Mouse (Mus musculus) monocyte, adult 5-6 weeks (primary cell): ENCODE results near the gene Itgb1bp1. TPM values are rescaled to one million over a fixed set of nuclear protein-coding genes. Genes with fewer than 3 reads are reported as not detected.

ENCODE experiments used
- ATAC-seq: fragments of 153-309, 156-312 bp; replicated peaks from 2 replicates; pipeline ENCODE4 v1.8.0; 2017; ENCODE audit warnings: mild to moderate bottlenecking; ENCODE audit not compliant: low TSS enrichment, insufficient number of reproducible peaks, severe bottlenecking, poor library complexity, low FRiP score
- total RNA-seq: library from RNA; stranded (forward); fragments of 200-1000, 200-491, 200-594 nt; gene quantifications from 3 replicates; pipeline ENCODE4 v1.2.3, GENCODE M21; 2017

Gene Itgb1bp1
- total RNA-seq, 1 experiment from 2014 or later, result 25.2 TPM

GRCm38 (mm10) chr12:21214551-21215165 lies 71.4 kb downstream of the Itgb1bp1 start:
- ATAC-seq, result no peak

- ATAC-seq, result no peak
These were observed 73.2 kb downstream of the Itgb1bp1 start for GRCm38 (mm10) chr12:21212876-21213275.

DNA sequence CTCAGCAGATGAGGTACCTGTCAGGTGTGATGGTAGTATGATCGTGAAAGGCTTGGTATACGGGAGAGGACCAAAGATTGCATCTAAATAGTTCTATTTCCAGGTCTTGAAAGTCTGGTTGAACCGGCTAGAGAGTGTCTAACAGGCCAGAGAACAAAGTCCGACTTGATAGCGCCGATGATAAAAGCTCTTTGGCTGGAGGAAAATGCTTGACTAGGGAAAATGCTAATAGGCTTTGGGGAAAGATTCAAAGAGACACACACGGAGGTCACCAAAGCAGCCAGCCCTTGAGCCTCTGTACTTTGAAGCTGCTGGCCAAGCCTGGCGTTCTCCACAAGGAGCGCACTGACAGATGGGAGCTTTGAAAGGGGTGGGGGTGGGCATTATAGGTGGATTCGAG lies 76.8 kb downstream of the Itgb1bp1 start:
- no peak for ATAC-seq

DNA sequence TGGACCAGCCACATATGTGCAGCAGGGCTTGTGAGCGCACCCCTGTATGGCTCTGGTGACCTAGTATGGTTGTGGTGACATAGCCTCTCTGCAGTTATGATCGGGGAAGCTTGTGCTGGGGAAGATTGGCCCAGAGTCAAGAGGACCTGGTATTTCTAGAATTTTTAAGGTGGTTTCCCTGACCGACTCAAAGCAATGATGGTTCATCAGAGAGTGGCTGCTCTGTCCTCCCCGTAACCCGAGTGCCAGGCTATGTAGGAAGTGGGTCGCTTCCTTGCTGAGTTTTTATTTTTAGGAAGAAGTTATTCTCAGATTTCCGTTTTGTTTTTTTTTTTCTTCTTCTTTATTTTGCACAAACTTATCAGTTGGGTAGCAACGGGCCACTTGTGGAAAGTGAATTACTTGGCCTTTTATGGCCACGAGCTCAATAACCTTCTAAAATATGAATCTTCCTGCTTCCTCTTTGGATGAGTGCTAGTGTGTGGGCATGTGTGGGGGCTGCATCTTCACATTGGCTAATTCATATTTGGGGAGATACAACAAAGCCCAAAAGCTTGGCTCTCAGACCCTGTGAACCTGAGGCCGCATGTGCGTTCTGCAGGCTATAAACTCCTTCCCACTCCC lies 77.8 kb downstream of the Itgb1bp1 start:
- ATAC-seq, result no peak

DNA sequence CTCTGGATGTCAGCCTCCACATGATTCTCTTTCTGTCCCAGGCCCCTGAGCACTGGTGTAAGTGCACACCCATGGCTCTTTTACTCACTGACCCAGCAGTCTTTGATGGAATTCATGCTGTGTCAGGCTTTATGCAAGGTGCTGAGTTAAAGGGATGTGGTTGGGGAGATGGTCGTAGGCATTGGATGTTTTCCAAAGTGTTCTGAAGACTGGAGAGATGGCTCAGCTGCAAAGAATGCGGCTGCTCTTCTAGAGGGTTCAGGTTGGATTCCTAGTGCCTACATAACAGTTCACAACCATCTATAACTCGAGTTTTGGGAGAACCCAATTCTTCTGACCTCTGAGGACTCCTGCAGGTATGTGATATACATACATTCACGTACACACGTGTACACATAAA lies 78.7 kb downstream of the Itgb1bp1 start:
- ATAC-seq, result no peak

DNA sequence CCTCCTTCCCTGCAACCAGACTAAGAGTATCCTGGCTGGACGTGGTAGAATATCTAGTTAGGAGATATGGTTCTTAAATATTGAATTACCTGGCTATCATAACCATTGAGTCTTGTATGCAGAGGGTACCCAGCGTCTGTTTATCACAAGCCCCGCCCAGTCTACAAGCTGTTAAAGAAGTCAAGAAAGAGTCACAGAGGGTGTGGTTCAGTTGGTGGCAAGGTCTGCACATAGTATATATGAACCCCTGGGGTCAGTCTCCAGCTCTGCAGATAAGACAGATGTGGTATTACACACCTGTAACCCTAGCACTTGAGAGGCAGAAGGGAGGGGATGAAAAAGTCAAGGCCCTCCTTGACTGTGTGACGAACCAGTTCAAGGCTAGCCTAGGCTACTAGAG lies 80.3 kb downstream of the Itgb1bp1 start:
- ATAC-seq, result no peak

GRCm38 (mm10) chr12:21204701-21205312 lies 81.3 kb downstream of the Itgb1bp1 start:
- ATAC-seq, result no peak

GRCm38 (mm10) chr12:21201485-21202269 lies 84.4 kb downstream of the Itgb1bp1 start:
- no peak for ATAC-seq

DNA sequence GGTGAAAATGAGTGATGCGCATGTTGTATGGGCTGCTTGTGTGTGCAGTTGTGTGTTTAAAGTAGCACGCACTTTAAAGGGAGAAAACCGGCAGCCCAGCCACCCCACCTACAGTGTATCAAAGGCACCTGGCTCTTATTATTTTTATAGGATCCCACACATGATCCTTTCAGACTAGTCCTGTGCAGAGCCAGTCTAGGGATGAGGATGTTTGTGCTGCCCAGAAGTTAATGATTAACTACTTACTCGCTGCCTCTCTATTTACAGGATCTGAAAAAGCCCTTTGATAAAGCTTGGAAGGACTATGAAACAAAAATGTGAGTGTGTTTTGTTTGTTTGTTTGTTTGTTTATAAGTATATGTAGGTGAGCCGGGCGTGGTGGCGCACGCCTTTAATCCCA lies 85.5 kb downstream of the Itgb1bp1 start:
- no peak for ATAC-seq

DNA sequence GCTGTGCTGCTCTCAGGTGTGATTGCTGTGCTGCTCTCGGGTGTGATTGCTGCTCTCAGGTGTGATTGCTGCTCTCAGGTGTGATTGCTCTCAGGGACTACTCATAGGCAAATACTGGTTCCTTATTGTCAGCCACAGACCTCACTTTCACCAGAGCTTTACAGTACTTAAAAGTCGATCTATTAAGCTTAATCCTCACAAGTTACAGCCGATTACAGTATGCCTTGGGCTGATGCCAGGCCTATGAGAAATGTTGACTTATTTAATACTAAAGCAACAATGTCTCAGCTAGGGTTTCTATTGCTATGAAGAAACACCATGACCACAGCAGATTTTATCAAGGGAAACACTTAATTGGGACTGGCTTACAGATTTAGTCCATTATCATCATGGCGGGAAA lies 89.7 kb downstream of the Itgb1bp1 start:
- no peak for ATAC-seq

DNA sequence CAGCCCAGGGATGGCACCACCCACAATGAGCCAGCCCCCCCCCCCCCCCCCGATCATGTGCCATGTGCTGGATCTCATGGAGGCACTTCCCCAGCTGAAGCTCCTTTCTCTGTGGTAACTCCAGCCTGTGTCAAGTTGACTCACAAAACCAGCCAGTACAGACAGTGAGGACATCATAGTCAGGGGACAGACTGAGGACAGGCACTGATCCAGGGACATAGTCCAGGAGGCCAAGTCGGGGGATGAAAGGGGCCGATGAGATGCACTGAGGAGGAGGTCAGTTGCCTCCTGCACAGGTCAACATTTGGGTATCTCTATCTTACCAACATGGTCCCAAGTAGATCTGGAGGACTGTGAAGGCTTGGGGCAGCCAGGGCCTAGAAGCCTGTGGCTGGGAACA lies 90.6 kb downstream of the Itgb1bp1 start:
- no peak for ATAC-seq

DNA sequence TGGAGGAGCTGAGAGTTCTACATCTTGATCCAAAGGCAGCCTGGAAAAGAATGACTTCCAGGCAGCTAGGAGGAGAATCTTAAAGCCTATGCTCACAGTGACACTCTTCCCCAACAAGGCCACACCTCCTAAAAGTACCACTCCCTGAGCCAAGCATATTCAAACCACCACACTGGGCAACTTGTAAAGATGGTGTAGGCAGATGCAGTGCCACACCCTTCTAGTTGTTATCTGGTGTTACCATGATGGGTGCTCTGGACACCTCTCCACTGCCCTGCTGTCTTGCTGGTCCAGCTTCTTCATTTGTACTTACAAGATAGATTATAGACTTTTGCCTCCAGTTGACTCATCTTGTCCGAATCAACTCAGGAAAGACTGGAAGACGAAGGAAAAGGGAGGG lies 94.5 kb downstream of the Itgb1bp1 start:
- ATAC-seq, result no peak

Other genes starting within 250 kb of the Itgb1bp1 start
- gene Cpsf3, start 893 bp downstream of the Itgb1bp1 start, total RNA-seq, result 90.5 to 117 TPM (median 105 TPM) in 3 replicates
- 10.9 to 21.8 TPM (median 14.6 TPM) in 3 replicates for gene Iah1, start 30.1 kb upstream of the Itgb1bp1 start, total RNA-seq
- gene Adam17, start 87.3 kb upstream of the Itgb1bp1 start, total RNA-seq, result 104 to 119 TPM (median 113 TPM) in 3 replicates
- gene Ywhaq, start 131.4 kb upstream of the Itgb1bp1 start, total RNA-seq, result 211 to 254 TPM (median 218 TPM) in 3 replicates